Mouse (Mus musculus) layer of hippocampus, adult 8-10 months (tissue): ENCODE measurements around the gene Plcl2. TPM values are rescaled to one million over a fixed set of nuclear protein-coding genes. Genes with fewer than 3 reads are reported as not detected.

Experiments
- DNase-seq, 2 experiments: peaks; one replicate each; pipeline ENCODE4 v3.0.0; 2022; ENCODE audit warnings: low spot score in 2 of 2
- total RNA-seq, 4 experiments: library from RNA; stranded (reverse); gene quantifications; 2 replicates each; pipeline ENCODE4 v1.2.4; 2022

The Plcl2 gene
- total RNA-seq, 4 experiments from 2014 or later: 60.1 to 64.1 (median 63.2) TPM

GRCm38 (mm10) chr17:50733390-50733789, 224.2 kb downstream of the Plcl2 start:
- DNase-seq: no peak

DNA sequence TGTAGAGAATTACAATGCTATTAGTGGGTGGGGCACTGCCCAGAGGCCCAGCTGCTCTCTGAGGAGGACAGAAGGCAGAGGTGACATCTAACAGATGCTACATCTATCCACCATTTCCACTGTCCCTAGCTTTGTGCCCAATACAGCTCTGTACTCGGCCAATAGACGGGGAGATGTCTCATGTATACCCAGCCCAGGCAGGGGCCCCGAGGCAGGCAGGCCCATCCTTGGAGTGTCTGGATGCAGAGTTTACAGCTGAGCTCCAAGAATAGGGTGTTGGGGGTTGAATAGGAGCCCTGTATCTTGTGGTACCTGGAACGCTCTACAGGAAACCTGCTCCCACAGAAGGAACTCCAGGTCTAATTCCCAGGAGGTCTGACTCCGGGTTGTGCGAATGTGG, 225.6 kb downstream of the Plcl2 start:
- DNase-seq: no peak

GRCm38 (mm10) chr17:50735382-50735954, 226.3 kb downstream of the Plcl2 start:
- no peak for DNase-seq

- DNase-seq: no peak
Observed at GRCm38 (mm10) chr17:50735955-50736533, 226.8 kb downstream of the Plcl2 start.

DNA sequence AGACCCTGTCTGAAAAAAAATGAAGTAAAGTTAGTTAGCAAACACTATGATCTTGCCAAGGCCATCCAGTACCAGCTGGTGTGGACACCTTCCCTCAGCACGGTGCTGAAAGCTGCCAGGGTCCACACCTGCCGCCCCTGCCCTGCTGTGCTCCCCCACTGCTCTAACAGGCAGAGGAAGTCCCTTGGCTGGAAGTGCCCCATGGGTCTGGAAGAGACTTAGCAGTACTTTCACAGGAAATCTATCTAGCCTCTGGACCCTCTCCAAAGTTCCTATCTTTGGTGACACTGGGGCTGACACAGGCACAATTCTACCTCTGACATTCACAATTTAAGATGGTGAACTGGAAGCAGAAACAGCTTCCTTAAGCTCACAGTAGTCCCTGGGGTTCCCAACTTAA, 227.9 kb downstream of the Plcl2 start:
- no peak for DNase-seq

Other genes with a start within 250 kb of the Plcl2 start
- gene Dazl, start 215.8 kb upstream of the Plcl2 start, total RNA-seq: 1 to 10 TPM; 2.1 to 3.2 (median 3.0) TPM